Mouse (Mus musculus) lung, postnatal 36 days (tissue): ENCODE measurements around the gene Tbc1d1.

Source experiments
- DNase-seq: peaks from one replicate; pipeline ENCODE4 v3.0.0; 2022; ENCODE audit warnings: mixed read lengths

The Tbc1d1 gene

DNA sequence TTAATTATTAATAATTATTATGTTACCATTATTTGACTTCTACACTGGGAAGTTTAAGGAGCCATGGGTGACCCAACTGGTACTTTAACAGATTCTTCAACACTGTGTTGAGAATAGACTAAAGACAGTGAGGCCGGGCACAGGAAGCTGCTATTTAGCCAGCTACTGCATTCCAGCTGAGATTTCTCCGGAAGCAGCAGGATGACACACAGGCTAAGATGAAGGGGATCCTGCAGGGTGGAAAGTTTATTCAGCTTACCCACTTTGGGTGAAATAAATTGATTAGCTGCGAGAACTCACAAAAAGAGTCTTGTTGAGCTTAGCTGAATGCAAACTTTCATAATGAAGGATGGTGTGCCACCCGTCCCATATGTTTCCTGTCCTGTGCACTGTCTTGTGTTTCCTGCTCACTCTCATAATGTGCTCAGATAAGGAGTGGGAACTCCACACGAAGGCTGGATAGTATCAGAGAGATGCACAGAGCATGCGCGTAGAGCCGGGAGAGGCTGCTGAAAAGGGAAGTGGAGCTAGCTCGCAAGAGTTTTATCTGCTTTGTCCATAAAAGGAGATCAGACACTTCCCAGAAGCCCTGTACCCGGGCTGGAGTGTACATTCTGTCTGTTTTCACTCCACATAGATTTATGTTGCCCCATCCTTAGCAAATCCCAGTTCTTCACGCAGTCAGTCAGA, at the start of gene Tbc1d1:
Tbc1d1 (plus strand) TSS at position 445 of the 690 bp plus-strand sequence.
- peak; percentile 77 for DNase-seq

DNA sequence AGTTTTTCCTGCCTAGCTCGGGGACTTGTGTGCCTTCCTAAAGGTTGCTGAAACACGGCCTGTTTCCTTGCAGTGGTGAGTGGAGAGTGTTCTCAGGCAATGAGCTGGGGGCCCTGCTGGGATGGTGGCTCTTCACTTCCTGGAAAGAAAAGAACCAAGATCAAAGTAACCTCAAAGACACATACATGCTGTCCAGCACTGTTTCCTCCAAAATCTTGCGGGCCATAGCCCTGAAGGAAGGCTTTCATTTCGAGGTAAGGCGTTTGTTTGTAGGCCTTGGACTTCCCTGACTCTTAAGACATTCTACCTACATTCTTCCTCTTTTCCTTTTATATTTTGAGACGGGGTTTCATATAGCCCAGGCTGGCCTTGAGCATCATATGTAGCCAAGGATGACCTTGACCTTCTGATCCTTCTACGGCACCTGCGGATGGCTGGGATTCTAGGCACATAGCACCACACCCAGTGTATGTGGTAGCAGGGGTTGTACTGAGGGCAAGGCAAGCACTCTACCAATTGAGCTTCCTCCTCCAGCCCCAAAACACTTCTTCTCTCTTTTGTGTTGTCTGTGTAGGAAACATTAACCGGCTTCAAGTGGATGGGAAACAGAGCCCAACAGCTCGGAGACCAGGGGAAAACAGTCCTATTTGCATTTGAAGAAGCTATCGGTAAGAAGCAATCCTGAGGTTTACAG, 48.4 kb upstream of the Tbc1d1 start:
- DNase-seq = no peak

GRCm38 (mm10) chr5:64109217-64109616, 46.9 kb upstream of the Tbc1d1 start:
- DNase-seq = peak; percentile 56

DNA sequence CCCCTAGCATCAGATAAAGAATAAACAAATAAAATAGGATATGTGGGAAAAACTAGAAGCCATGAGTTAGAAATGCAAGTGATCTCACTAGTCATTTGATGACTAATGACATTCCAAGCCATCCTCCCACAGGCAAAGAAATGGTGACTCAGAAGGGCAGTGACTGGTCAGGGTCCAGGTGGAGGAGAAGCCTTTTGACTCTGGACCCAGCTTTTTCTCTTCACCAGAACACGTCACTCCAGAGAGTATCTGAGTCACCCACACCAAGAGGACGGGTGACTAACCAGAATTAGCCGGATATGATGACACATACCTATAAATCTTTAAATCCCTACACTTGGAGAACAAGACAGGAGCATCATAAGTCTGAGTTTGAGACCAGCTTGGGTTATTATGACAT, 43.7 kb upstream of the Tbc1d1 start:
- DNase-seq = no peak

- DNase-seq = no peak
These were observed 41.9 kb upstream of the Tbc1d1 start for GRCm38 (mm10) chr5:64114210-64114609.

DNA sequence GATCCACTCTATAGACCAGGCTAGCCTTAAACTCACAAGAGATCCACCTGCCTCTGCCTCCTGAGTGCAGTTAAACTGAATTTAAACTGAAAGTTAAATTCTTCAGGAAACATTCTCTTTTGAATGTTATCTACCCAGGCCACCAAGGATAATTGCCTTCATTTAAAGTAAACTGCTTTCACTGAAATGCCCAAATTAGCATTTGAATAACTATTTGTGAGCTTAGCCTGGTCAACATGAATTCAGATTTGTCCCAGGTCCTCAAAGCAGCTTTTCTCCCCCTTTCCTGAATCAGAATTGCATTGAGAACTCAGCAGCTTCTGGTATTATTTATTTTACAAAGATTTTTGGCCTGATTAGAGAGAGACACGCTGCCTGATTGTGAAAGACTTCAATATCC, 38.9 kb upstream of the Tbc1d1 start:
- DNase-seq = no peak

DNA sequence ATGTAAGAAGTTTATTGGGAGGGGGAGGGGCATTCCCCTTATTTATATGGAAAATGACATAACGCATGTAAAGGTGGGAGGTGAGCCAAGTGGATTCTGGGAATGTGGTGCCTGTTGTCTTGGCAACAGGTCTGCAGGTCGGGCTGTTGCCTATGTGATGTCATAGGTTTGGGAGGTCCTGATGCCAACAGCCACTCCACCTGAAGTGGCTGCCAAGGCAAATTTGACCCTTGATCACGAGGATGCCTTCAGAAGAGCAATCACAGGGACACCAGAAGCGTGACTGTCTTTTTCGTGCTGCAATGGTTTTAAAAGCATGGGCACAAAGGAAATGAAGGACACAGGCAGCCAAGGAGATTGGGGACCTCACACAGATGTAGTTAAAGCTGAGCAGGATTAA, 30.3 kb upstream of the Tbc1d1 start:
- DNase-seq = no peak

- no peak for DNase-seq
These were observed 24.6 kb upstream of the Tbc1d1 start for GRCm38 (mm10) chr5:64131550-64131949.

DNA sequence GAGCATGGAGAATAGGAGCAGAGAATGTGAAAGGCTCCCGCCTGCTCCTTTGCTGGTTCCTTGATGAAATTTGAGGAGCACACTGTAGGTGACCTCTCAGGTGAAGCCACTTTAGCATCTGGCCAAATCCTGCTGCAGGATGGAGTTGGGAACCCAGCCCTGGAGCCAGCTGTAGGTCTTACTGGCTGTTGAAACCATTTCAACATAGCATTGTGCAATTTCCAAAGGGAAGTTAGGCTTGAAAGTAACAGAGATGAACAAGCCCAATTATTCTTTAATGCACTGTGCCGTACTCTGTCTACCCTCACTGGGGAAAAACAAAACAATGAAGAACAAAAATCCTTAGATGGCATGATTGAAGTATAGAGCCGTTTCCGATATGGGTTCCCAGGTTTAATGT, 22.2 kb upstream of the Tbc1d1 start:
- DNase-seq = peak; percentile 25

DNA sequence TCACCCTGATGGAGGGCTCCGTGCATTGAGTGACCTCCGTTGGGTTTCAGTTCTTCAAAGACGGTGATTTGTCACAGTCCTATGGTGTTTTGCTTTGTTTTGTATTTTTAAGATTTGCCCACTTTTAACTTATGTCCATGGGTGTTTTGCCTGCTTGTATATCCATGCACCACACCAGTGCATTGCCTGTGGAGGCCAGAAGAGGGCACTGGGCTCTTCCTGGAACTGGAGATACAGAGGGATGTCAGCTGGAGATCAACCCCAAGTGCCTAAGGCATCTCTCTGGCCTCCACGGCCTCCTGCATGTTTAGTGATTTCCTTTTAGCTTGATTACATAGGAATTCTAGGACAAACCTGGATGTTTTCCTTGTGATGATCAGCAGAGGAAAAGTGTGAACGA, 19.8 kb upstream of the Tbc1d1 start:
- DNase-seq = peak; percentile 15

GRCm38 (mm10) chr5:64140202-64140601, 15.9 kb upstream of the Tbc1d1 start:
- DNase-seq = no peak

DNA sequence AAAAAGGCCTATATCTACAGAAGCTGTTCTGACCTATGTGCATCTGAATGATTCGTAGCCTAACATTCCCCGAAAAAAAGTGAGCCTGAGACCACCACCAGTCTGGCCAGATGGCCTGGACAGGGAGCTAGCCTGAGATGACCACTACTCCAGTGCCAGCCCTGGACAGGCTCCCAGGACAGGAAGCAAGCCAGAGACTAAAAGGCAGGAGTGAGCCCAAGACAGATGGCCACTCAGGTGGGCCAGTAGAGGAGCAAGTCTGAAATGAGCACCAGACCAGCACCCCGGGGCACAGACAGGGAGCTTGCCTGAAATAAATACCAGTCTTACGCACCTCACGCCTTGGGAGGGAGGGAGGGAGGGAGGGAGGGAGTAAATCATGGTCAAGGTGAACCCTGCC, 11.8 kb upstream of the Tbc1d1 start:
- DNase-seq = no peak

DNA sequence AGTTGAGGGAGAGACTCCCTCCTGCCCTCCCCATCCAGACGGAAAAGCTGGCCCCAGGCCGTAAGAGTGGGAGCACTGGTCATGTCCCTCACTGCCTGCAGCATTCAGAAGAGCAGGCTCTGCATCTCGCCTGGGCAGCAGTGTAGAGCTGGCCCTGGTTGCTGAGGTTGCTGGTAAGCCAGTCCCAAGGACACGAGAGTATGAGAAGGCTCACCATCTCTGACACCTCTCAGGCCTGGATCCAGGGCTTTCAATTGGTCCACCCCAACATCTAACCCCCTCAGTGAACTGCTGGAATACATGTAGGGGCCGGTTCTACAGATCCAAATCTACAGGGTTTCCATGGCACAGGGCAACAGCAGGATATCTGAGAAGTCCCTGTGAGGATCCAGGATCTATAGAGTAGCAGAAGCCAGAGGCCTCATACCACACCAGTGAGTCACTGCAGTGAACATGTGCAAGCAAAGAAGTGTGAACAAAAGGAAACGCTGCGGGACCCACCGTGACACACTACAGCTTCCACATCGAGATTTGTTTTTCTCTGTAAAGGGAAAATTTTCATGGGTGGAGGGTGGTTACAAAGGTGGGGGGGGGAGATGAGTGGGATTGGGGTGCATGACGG, 9.6 kb upstream of the Tbc1d1 start:
- DNase-seq = no peak

- DNase-seq = no peak
These were observed 6.6 kb upstream of the Tbc1d1 start for GRCm38 (mm10) chr5:64149184-64150127.

GRCm38 (mm10) chr5:64153319-64153718, 2.8 kb upstream of the Tbc1d1 start:
- no peak for DNase-seq

DNA sequence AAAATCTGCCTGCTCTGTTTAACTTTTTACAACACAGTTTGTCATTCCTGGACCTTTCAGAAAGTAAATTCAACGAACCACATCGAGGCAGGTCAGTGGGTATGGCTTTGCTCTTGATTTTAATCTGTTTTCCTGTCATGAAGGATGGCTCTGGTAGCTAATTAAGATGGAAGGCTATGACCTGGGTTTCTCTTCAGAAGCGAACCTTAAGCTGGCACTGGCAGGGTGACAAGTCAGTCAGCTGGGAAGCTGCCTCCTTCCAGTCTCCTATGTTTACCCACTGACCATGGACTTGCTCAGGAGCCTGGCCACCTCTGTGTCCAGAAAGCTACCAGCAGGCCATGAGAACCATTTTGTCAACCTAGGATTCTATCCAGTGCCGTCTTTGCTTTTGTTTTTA, 474 bp downstream of the Tbc1d1 start:
- no peak for DNase-seq

- no peak for DNase-seq
These were observed 1.8 kb downstream of the Tbc1d1 start for GRCm38 (mm10) chr5:64157926-64158325.

DNA sequence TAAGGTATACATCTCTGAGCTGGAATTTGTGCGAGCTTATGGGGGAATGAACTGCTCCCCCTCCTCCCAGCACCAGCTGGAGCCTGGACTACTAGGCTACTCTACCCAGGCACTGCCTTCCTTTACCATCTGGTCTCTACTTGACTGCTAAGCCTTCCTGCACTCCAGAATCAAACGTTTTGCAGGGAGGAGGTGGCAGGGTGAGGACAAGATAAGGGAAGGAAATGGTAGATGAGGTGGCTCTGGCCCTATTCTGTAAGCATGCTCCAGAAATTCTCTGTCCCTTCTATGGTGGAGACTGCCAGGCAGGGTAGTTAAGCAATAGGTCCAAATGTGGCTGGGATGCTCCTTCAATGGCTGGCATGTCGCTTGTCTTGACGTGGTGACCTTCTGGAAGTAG, 2.4 kb downstream of the Tbc1d1 start:
- DNase-seq = no peak

- DNase-seq = no peak
These were observed 3.1 kb downstream of the Tbc1d1 start for GRCm38 (mm10) chr5:64159065-64159780.

DNA sequence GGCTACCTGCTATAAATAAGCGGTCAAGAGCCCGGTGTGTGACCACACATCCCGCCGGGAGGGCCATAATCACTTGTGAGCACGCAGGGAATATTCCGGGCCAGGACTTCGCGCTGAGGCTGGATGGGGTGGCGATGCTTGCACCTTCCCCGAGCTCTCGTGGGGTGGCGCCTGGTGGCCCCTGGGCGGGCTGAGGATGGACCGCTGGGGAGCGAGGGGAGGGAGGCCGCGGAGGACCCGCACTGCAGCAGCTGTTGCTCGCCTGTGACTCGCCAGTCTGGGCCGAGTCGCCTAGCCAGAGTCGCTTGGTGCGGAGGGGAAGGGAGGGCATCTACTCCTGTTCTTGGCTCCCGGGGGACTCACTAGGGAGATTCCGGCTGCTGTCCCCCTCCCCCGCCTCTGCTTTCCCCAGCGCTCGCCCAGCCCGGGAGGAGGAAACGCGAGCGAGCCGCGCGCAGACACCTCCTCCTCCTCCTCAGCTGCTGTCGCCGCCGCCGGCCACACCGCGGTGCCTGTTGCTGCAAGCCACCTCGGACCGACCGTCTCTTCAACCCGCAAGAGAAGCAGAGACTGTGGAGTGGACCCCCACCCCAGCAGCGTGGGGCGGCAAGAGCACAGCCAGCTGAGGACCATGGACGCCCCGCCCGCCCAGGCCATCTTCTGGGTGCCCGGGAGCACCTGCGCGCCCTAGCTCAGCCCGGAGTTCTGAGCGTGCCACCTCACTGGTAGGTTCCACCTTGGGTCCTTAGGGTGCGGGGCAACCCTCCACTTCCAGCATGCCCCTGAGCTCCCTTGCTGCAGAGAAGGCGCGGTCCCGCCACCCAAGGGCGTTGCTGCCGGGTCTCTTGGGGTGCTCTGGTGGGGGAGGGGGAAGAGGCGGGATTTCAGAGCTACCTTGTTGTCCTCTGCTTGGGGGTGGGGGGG, 3.9 kb downstream of the Tbc1d1 start:
- peak; percentile 64 for DNase-seq

GRCm38 (mm10) chr5:64160705-64161391, 4.7 kb downstream of the Tbc1d1 start:
- peak; percentile 61 for DNase-seq
